Mouse (Mus musculus): ENCODE measurements around the gene Cct4. TPM values are rescaled to one million over a fixed set of nuclear protein-coding genes. Genes with fewer than 3 reads are reported as not detected.

Cct4 gene
- polyA plus RNA-seq (2015; fragmentation: Nextera tagmentation; extraction: Ambion mirVana): 152 and 179 TPM in 2 replicates

DNA sequence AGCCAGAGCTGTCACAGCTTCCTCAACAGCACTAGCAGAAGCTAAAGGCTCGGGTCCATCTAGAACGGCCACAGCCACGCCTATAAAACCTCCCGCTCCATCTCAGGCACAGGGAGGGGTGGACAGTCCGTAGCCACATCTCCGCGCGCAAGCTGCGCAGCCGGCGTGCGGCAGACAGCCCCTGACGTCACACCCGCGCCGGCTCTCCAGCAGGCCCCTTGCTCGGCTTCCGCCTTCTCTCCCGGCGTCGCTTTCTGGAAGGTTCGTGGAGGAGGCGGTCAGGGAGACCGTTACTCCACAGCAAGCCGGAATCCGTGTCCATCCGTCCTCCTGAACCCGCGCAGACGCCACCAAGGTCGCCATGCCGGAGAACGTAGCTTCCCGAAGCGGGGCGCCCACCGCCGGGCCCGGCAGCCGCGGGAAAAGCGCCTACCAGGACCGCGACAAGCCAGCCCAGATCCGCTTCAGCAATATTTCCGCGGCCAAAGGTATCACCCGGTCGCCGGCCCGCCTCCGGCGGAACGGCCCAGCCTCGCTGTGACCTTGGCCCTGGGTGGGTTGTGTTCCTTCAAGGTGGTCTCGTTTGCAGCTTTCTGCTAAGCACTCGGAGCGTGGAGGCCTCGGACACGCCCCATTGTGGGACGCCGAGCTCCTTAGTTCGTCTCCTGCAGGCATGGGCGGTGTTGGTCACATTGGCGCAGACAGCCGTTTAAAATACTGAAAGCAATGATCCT lies at the start of gene Cct4:
TSS of gene Cct4 (plus strand) at position 127 of the 734 bp plus-strand sequence.

DNA sequence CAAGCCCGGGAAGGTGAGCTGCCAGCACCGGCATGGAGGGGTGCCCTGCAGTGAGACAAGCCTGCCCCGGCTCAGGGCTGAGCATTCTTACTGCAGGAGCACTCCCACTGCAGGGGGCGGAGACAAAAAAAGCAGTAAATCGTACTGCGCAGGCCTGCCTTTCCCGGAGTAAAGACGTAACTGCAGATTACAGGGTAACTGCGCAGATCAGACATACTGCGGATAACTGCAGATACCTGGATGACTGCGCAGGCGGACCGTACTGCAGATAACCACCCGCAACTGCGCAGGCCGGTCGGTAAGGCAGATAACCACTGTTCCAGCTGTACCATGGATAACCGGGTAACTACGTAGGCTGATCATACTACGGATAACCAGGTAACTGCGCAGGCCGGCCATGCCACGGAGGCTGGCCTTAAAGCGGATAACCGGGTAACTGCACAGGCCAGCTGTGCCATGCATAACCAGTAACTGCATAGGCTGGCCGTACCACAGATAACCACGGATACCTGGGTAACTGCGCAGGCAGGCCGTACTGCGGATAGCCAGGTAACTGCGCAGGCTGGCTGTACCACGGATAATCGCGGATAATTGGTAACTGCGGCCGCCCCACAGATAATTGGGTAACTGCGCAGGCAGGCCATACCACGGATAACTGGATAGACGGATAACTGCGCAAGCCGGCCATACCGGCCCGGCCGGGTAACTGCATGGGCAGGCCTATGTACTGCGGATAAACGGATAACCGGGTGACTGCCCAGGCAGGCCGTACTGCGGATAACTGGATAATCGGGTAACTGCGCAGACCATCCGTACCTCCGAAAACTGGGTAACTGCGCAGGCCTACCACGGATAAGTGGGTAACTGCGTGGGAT lies 18.2 kb upstream of the Cct4 start, which contains the start of gene Zrsr1:
TSS of gene Zrsr1 (plus strand) at position 171 of the 875 bp plus-strand sequence.

DNA sequence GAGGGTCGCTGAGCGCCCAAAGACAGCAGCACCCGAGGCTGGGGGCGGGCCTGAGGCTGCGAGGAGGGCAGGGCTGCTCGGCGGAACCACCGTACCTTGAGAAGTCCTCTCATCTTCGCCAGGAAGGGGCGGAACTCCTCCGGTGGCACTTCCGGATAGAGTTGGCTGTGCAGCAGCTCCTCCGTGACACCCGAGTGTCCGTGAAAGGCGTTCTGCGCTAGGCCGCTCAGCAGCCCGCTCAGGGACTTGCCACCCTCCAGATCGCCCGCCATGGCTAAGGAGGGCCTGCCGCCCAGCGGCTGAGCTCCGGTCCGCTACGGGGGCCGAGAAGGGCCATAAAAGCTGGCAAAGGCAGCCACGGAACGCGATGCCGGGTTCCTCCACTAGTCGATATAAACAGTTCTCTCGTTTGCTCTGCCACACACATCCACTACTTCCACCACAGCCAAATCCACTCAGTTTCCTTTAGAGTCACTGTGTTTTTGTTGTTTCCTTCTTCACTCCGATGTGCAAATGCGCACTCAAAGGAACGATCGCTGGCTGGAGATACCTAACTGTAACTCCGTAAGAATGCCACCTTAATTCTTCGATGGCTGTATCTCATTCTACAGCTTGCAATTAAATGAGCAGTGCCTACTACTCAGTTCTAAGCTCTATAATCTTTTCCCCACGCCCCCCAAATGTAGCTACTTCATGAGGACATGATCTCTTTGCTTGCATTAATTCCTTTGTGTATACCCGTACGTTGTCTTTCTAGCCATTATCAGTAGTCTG lies 8.1 kb upstream of the Cct4 start, which contains the start of the genes Gm28048 and Commd1:
TSS of gene Gm28048 (minus strand) at position 107 of the 774 bp plus-strand sequence.
TSS of gene Commd1 (minus strand) at position 399 of the 774 bp plus-strand sequence.

DNA sequence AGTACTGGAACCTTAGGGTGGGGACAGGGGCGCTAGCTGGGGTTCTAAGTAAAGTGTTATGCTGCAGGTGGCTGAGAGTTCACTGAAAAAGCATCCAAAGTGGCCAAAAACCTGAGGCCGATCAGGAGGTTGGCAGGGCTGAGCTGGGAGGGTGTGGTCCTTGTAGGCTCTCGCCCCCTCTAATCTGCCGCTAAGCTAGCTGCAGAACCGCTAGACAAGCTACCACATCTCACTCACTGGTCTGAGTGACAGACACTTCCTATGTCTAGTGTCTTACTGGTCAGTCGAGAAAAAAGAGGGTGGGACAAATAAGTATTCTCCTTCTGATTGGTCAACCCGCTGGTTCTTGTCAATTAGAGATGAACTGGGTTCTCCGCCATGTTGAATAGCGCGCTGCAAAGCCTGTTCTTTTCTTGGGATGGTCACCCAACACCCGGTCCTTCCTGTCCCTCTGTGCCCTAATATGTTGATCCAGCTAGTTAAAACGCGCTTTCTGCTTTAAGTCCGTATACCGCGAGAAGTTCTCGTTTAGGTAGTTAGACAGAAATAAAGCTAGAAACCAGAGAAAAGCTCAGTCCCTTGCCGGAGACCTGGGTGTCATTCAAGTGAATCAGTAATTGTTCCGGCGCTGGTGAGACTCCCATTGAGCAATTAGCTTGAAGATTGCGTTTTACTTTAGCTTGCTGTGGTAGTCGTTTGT lies 17.3 kb downstream of the Cct4 start, which contains the start of gene Fam161a:
TSS of gene Fam161a (plus strand) at position 51 of the 700 bp plus-strand sequence.

Other genes with a start within 250 kb of the Cct4 start
- gene B3gnt2, start 129.6 kb upstream of the Cct4 start, polyA plus RNA-seq (2015; fragmentation: Nextera tagmentation; extraction: Ambion mirVana): 16.1 and 19.7 TPM in 2 replicates
- 1.5 and 2.3 TPM in 2 replicates for gene Zrsr1, start 18.5 kb upstream of the Cct4 start, polyA plus RNA-seq (2015; fragmentation: Nextera tagmentation; extraction: Ambion mirVana)
- gene Gm28048, start 8.4 kb upstream of the Cct4 start, polyA plus RNA-seq (2015; fragmentation: Nextera tagmentation; extraction: Ambion mirVana): 18.9 and 19.5 TPM in 2 replicates
- 271 and 285 TPM in 2 replicates for gene Commd1, start 8.1 kb upstream of the Cct4 start, polyA plus RNA-seq (2015; fragmentation: Nextera tagmentation; extraction: Ambion mirVana)
- 5.0 and 5.9 TPM in 2 replicates for gene Fam161a, start 17.0 kb downstream of the Cct4 start, polyA plus RNA-seq (2015; fragmentation: Nextera tagmentation; extraction: Ambion mirVana)